Mouse (Mus musculus) neural tube, embryonic 11.5 days (tissue): Measurements from ENCODE around the gene Patj. TPM values are rescaled to one million over a fixed set of nuclear protein-coding genes. Genes with fewer than 3 reads are reported as not detected.

Experiments
- ATAC-seq: fragments of 200-750 bp; cut with Nextera tagmentation; 2 replicates; pipeline ENCODE4 v1.8.0; 2017; ENCODE audit warnings: moderate number of reproducible peaks, mild to moderate bottlenecking, moderate TSS enrichment, moderate library complexity; ENCODE audit not compliant: insufficient read depth, low FRiP score, low TSS enrichment
- DNase-seq: peaks from one replicate; pipeline ENCODE4 v3.0.0-alpha.2; 2015; ENCODE audit warnings: low spot score
- H3K27ac ChIP-seq: fragments of 300-500 bp; sonication (generic); 2 replicates; pipeline ENCODE4 v1.5.1; 2014; ENCODE audit warnings: low read depth, mild to moderate bottlenecking, low read length
- H3K27me3 ChIP-seq: fragments of 300-500 bp; sonication (generic); 2 replicates; pipeline ENCODE4 v1.6.1; 2014; ENCODE audit warnings: mild to moderate bottlenecking, low read length, mixed read lengths; ENCODE audit not compliant: control insufficient read depth, insufficient read depth
- H3K36me3 ChIP-seq: fragments of 300-500 bp; sonication (generic); 2 replicates; pipeline ENCODE4 v1.6.1; 2014; ENCODE audit warnings: mild to moderate bottlenecking, low read length, moderate library complexity, mixed read lengths; ENCODE audit not compliant: control insufficient read depth, insufficient read depth
- H3K4me1 ChIP-seq: fragments of 300-500 bp; sonication (generic); 2 replicates; pipeline ENCODE4 v1.6.1; 2014; ENCODE audit warnings: low read length, mixed read lengths; ENCODE audit not compliant: control insufficient read depth, insufficient read depth
- H3K4me2 ChIP-seq: fragments of 300-500 bp; sonication (generic); 2 replicates; pipeline ENCODE4 v1.6.1; 2014; ENCODE audit warnings: low read depth, mild to moderate bottlenecking, moderate library complexity
- H3K4me3 ChIP-seq: fragments of 300-500 bp; sonication (generic); 2 replicates; pipeline ENCODE4 v1.5.1; 2014; ENCODE audit warnings: low read depth, low read length
- H3K9ac ChIP-seq: fragments of 300-500 bp; sonication (generic); 2 replicates; pipeline ENCODE4 v1.6.1; 2014; ENCODE audit warnings: mild to moderate bottlenecking, low read length
- H3K9me3 ChIP-seq: fragments of 300-500 bp; sonication (generic); 2 replicates; pipeline ENCODE4 v1.6.1; 2016; ENCODE audit warnings: low read length; ENCODE audit not compliant: control insufficient read depth
- WGBS: fragments of 180-500 bp; shearing (Covaris S2); extraction: QIAGEN DNeasy Blood & Tissue Kit; methylation state at CpG from one replicate; pipeline ENCODE4 v1.1.7; 2014; 5-methylcytosine and 5-hydroxymethylcytosine counted together
- polyA plus RNA-seq: library from polyadenylated mRNA; unstranded; fragments of >200 nt; fragmentation: Nextera tagmentation; extraction: Ambion mirVana; gene quantifications from 2 replicates; pipeline ENCODE4 v1.2.1, GENCODE M21; 2014

Gene Patj
- polyA plus RNA-seq, 1 experiment from 2014 or later: 7.2 TPM

DNA sequence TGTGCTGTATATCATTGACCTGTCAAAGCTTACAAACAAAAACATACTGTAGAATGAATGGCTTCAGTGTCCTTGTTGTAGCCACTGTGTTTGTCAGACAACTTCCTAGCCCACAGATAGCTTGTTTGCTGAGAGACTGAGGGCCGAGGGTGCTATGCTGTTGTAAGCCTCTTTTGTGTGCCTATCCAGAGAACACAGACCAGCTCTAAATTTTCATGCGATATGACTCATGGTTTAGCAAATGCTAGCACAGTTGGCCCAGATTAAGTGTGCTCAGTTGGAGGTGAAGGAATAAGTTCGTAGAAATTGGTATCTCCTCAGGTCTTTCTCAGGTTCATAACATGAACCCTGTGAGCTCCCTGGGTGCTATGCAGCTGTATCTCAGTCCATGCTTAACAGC is 82.4 kb downstream of the Patj start:
- Histone ChIP-seq H3K4me3 (no peak overlapping the region), H3K9me3 (no peaks in the 10 kb centered on the region), H3K4me2 (no peak overlapping the region), H3K9ac (no peak overlapping the region), H3K27me3 (no peaks in the 10 kb centered on the region), H3K27ac (no peak overlapping the region), H3K4me1 (no peaks in the 10 kb centered on the region; the same call in 1 of the 2 replicates), H3K36me3 (no peaks in the 10 kb centered on the region)
- DNase-seq (no peak), ATAC-seq (no peak)
- 60% methylated on average over 3 of the region's 3 CpGs for WGBS

DNA sequence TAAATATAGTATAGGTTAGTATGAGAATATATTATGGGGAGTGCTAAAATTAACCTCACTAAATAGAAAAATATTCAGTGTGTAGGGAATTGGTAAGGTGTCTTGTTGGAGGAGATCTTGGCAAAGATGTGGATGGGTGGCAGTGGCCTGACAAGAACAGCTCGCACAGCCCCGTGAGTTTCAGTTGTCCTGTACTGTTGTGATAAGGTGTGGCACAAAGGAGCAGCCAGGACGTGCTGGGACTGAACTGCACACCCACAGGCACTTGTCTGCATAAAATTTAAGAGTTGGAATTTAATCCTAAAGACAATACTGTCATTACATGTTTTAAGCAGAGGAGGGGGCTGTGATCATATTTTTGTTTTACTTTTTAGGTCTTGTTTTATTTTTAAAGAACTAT is 90.9 kb downstream of the Patj start:
- WGBS: 89% methylated on average over 3 of the region's 3 CpGs
- ATAC-seq: no peak

GRCm38 (mm10) chr4:98486901-98487300 is 91.3 kb downstream of the Patj start:
- ATAC-seq: no peak
- 94% methylated on average over 4 of the region's 4 CpGs for WGBS
- Histone ChIP-seq H3K36me3 (no peaks in the 10 kb centered on the region), H3K4me1 (no peaks in the 10 kb centered on the region), H3K9me3 (no peaks in the 10 kb centered on the region), H3K27ac (no peak overlapping the region), H3K9ac (no peak overlapping the region), H3K4me3 (no peak overlapping the region), H3K4me2 (no peak overlapping the region), H3K27me3 (no peaks in the 10 kb centered on the region)
- DNase-seq: no peak

More for the DNA sequence above, 90.9 kb downstream of the Patj start:
- no peak for DNase-seq
- no peak overlapping the region for H3K4me3 ChIP-seq
- H3K4me1 ChIP-seq: no peaks in the 10 kb centered on the region
- H3K9ac ChIP-seq: no peak overlapping the region
- no peak overlapping the region for H3K4me2 ChIP-seq
- H3K27ac ChIP-seq: no peak overlapping the region
- no peaks in the 10 kb centered on the region for H3K36me3 ChIP-seq
- no peaks in the 10 kb centered on the region for H3K27me3 ChIP-seq
- H3K9me3 ChIP-seq: no peaks in the 10 kb centered on the region

GRCm38 (mm10) chr4:98489386-98489785 is 93.8 kb downstream of the Patj start:
- 65% methylated on average over 1 of the region's 1 CpGs for WGBS

GRCm38 (mm10) chr4:98498341-98498740 is 102.8 kb downstream of the Patj start:
- no peaks in the 10 kb centered on the region for H3K4me1 ChIP-seq
- 0 out of 2 replicates have a peak, but pooled peaks cover 2% of the 10 kb centered on the region for H3K36me3 ChIP-seq
- H3K9me3 ChIP-seq: no peaks in the 10 kb centered on the region
- no peak for ATAC-seq
- no peak overlapping the region for H3K4me3 ChIP-seq
- no peak for DNase-seq
- no peak overlapping the region for H3K9ac ChIP-seq
- WGBS: 90% methylated on average over 4 of the region's 4 CpGs
- H3K4me2 ChIP-seq: no peak overlapping the region
- H3K27me3 ChIP-seq: no peaks in the 10 kb centered on the region
- H3K27ac ChIP-seq: no peak overlapping the region

More at GRCm38 (mm10) chr4:98489386-98489785, 93.8 kb downstream of the Patj start:
- H3K4me3 ChIP-seq: no peak overlapping the region
- H3K9ac ChIP-seq: no peak overlapping the region
- DNase-seq (no peak), ATAC-seq (no peak)
- no peaks in the 10 kb centered on the region for H3K4me1 ChIP-seq
- H3K36me3 ChIP-seq: no peaks in the 10 kb centered on the region
- no peak overlapping the region for H3K4me2 ChIP-seq
- no peaks in the 10 kb centered on the region for H3K27me3 ChIP-seq
- no peaks in the 10 kb centered on the region for H3K9me3 ChIP-seq
- H3K27ac ChIP-seq: no peak overlapping the region

DNA sequence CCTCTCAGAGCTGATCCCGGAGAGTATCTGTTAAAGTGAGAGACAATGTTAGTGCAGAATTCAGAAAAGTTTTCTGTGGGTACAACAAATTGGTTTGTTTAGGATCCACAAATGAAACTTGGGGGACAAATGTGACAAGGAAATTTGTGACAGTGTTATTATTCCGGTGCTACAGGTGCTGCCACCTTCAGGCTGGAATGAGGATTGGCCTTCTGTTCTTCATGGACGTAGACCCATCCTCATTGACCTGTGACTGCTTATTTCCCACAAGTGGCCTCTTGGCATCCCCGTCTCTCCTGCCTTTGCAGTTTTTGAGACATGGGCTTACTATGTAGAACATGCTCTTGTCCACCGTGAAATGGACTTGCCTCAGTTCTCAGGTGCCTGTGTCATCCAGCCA is 104.6 kb downstream of the Patj start:
- 76% methylated on average over 5 of the region's 5 CpGs for WGBS
- H3K36me3 ChIP-seq: 0 out of 2 replicates have a peak, but pooled peaks cover 2% of the 10 kb centered on the region
- H3K27me3 ChIP-seq: no peaks in the 10 kb centered on the region
- H3K4me3 ChIP-seq: no peak overlapping the region
- ATAC-seq: no peak
- DNase-seq: no peak
- no peaks in the 10 kb centered on the region for H3K4me1 ChIP-seq
- H3K9ac ChIP-seq: no peak overlapping the region
- H3K9me3 ChIP-seq: no peaks in the 10 kb centered on the region
- H3K27ac ChIP-seq: no peak overlapping the region
- H3K4me2 ChIP-seq: no peak overlapping the region

GRCm38 (mm10) chr4:98500875-98501274 is 105.3 kb downstream of the Patj start:
- Histone ChIP-seq H3K9me3 (no peaks in the 10 kb centered on the region), H3K27ac (no peak overlapping the region), H3K36me3 (0 out of 2 replicates have a peak, but pooled peaks cover 2% of the 10 kb centered on the region), H3K4me2 (no peak overlapping the region), H3K4me1 (no peaks in the 10 kb centered on the region), H3K4me3 (no peak overlapping the region), H3K27me3 (no peaks in the 10 kb centered on the region), H3K9ac (no peak overlapping the region)
- 85% methylated on average over 2 of the region's 2 CpGs for WGBS
- DNase-seq (no peak), ATAC-seq (no peak)

DNA sequence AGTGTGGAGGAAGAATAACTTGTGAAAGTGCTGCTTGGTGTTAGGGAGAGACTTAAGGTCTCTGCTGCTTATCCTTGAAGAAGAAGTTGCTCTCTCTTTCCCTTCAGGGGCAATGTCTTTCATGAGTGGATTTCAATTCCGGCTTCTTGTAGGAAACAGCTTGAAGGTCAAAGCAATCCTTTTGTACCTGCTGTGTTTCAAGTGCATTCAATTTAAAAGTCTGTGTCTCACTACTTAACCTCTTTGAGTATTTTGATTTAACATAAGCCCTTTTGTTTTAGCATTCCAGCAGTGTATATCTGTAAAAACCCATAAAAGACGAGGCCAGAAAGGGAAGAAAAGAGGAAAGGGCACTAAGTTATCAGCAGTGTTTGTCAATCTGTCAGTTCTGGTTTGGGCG is 109.2 kb downstream of the Patj start:
- DNase-seq (no peak), ATAC-seq (no peak)
- no peaks in the 10 kb centered on the region for H3K36me3 ChIP-seq
- H3K27me3 ChIP-seq: no peaks in the 10 kb centered on the region
- H3K4me3 ChIP-seq: no peak overlapping the region
- H3K9me3 ChIP-seq: no peaks in the 10 kb centered on the region
- no peaks in the 10 kb centered on the region for H3K4me1 ChIP-seq
- WGBS: 80% methylated on average over 3 of the region's 3 CpGs
- no peak overlapping the region for H3K4me2 ChIP-seq
- H3K9ac ChIP-seq: no peak overlapping the region
- H3K27ac ChIP-seq: no peak overlapping the region

GRCm38 (mm10) chr4:98508471-98509271 is 113.1 kb downstream of the Patj start:
- Histone ChIP-seq H3K4me1 (no peaks in the 10 kb centered on the region), H3K4me2 (no peak overlapping the region), H3K27ac (no peak overlapping the region), H3K9me3 (no peaks in the 10 kb centered on the region), H3K4me3 (no peak overlapping the region), H3K9ac (no peak overlapping the region), H3K27me3 (no peaks in the 10 kb centered on the region), H3K36me3 (no peaks in the 10 kb centered on the region)
- ATAC-seq (no peak), DNase-seq (no peak)
- WGBS: 57% methylated on average over 11 of the region's 11 CpGs
